Mouse (Mus musculus) erythroblast, embryonic 14.5 days (primary cell): ENCODE data around the gene BC048562. TPM values are rescaled to one million over a fixed set of nuclear protein-coding genes. Genes with fewer than 3 reads are reported as not detected.

Source experiments
- H3K27me3 ChIP-seq: 2 replicates; pipeline ENCODE4 v1.6.1; 2012; ENCODE audit warnings: inconsistent platforms; ENCODE audit not compliant: control insufficient read depth
- H3K36me3 ChIP-seq: 2 replicates; pipeline ENCODE4 v1.6.1; 2012; ENCODE audit warnings: mild to moderate bottlenecking, inconsistent platforms; ENCODE audit not compliant: control insufficient read depth
- H3K4me1 ChIP-seq: 2 replicates; pipeline ENCODE4 v1.6.1; 2012; ENCODE audit warnings: inconsistent platforms; ENCODE audit not compliant: control insufficient read depth
- H3K4me3 ChIP-seq: replicated peaks from 2 replicates; pipeline ENCODE3; 2012; ENCODE audit warnings: moderate library complexity, mild to moderate bottlenecking, inconsistent platforms
- H3K9me3 ChIP-seq: 2 replicates; pipeline ENCODE4 v1.6.1; 2012; ENCODE audit warnings: low read length, inconsistent platforms, mixed read lengths; ENCODE audit not compliant: control insufficient read depth
- GATA1 ChIP-seq: IDR thresholded peaks from 2 replicates; pipeline ENCODE4 v1.6.1; 2012; ENCODE audit warnings: low read length, inconsistent platforms, mixed read lengths
- TAL1 ChIP-seq: IDR thresholded peaks from 3 replicates; pipeline ENCODE4 v1.6.1; 2012; ENCODE audit warnings: low read length, inconsistent platforms, mixed read lengths
- polyA plus RNA-seq: library from polyadenylated mRNA; stranded (reverse); fragments of >175 nt; gene quantifications from 2 replicates; pipeline ENCODE4 v1.2.3, GENCODE M21; 2012

BC048562 gene
- polyA plus RNA-seq, 1 experiment = not detected

DNA sequence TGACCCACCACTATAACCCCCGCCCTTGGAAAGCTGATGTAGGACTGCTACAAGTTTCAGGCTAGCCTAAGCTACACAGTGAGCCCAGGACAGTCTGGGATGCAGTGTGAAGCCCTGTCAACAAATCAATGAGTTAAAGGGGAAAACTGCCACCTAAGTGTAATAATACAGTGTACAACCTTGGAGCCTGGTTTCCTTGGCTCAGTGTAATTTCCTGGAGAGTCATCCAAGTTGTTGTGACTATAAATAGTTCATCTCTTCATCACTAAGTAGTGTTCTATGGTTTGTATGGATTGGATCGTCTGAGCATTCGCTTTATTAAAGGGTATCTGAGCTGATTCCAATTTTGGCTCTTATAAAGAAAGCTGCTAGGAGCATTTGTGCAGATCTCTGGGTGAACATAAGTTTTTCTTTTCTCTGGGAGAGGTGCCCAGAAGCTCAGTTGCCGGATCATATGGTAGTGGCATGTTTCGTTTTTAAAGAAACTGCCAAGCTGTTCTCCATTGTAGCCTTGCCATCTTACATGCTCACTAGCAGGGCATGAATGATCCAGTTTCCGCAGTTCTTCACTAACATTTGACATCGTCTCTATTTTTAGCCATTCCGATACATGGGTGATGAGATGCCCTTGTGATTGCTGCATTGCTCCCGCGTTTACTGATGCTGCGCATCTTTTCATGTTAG, 5.1 kb downstream of the BC048562 start:
- H3K36me3 ChIP-seq = no peaks in the 10 kb centered on the region
- TF ChIP-seq GATA1 = no peak
- H3K9me3 ChIP-seq = no peaks in the 10 kb centered on the region

DNA sequence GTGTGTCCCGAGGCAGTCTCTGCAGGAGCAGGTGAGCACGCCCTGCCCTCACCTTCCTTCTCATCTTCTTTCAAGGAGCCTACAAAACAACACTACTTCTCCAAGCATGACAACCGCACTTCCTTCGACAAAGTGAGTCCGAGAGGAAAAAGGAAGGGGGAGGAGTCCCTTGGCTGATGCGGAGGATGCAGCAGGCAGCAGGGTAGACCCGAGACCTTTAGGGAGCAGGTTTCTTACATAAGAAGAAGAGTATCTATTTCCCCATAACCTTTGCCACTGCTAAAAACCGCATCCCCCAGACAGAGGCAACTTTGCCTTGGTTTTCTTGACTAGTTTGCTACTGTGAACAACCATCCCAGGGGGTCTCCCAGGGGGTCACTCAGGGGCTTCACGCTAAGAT, 8.8 kb downstream of the BC048562 start:
- TF ChIP-seq TAL1 (no peak), GATA1 (no peak)
- Histone ChIP-seq H3K36me3 (peaks cover 27% of the 10 kb centered on the region), H3K9me3 (no peaks in the 10 kb centered on the region), H3K4me3 (no peak overlapping the region), H3K27me3 (peaks cover 8% of the 10 kb centered on the region), H3K4me1 (peaks cover 21% of the 10 kb centered on the region)

More for the DNA sequence above, 5.1 kb downstream of the BC048562 start:
- no peaks in the 10 kb centered on the region for H3K4me1 ChIP-seq
- peaks cover 17% of the 10 kb centered on the region for H3K27me3 ChIP-seq
- no peak overlapping the region for H3K4me3 ChIP-seq

DNA sequence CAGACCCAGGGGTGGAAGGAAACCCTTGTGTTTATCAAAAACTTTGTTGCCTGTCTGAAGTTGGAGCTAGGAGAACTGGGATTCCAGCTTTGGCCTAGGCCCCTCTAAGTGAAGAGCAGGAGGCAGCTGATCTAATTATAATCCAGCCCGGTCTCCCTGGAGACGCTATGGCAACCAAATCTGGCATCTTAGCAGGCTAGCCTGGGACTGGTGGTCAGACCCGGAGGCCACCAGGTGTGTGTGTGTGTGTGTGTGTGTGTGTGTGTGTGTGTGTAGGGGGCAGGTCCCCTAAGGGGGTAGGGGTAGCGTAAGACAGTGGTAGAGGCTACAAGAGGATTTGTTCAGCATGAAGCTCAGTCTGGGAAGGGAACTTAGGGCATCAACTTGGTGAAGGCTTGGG, 13.6 kb downstream of the BC048562 start:
- TF ChIP-seq TAL1 (no peak), GATA1 (no peak)
- peaks cover 63% of the 10 kb centered on the region for H3K4me1 ChIP-seq
- H3K4me3 ChIP-seq = peak overlapping the region; percentile 71
- H3K9me3 ChIP-seq = peaks cover 2% of the 10 kb centered on the region; the same call in 1 of the 2 replicates
- H3K36me3 ChIP-seq = peaks cover 30% of the 10 kb centered on the region
- peaks cover 3% of the 10 kb centered on the region for H3K27me3 ChIP-seq

DNA sequence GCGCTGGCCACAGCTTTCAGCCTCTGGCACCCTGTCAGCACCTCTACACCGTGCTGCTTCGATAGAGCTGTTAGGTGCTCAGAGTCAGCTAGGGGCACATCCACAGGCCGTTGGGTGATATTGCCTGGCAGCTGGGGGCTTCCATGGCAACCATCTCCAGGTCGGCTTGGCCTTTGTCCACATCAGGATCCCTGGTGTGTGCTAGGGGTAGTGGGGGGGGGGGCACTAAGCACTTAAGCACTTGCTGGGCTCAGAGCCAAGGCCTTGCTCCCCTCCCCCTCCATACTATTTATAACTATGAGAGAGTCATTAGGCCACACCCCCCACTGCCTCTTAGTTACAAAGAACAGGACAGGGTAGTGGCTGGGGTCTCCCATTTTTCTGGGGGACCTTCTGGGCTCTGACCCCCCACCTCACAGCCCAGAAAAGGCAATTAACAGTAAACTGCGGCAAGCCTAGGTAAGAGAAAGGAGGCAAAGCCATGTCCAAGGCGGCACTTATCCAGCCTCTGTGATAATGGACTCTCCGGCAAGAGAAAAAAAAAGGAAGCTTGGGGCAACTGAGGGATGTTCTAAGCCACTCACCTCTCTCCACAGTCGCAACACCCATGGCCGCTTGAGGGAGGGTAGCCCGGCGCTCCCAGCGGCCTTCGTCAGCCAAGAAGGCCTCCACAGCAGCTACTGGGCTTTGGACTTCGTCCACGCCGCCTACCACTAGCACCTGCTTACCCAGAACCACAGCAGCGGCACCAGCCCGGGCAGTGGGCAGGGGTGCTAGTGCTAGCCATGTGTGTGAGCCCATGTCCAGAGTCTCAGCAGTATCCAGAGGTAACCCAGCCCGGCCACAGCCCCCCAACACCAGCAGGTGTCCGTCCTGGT, 14.2 kb downstream of the BC048562 start:
- Histone ChIP-seq H3K4me3 (peak overlapping the region; percentile 71), H3K36me3 (peaks cover 30% of the 10 kb centered on the region), H3K9me3 (peaks cover 2% of the 10 kb centered on the region; the same call in 1 of the 2 replicates), H3K4me1 (peaks cover 66% of the 10 kb centered on the region), H3K27me3 (no peaks in the 10 kb centered on the region)
- no peak for TF ChIP-seq TAL1
- TF ChIP-seq GATA1 = no peak

DNA sequence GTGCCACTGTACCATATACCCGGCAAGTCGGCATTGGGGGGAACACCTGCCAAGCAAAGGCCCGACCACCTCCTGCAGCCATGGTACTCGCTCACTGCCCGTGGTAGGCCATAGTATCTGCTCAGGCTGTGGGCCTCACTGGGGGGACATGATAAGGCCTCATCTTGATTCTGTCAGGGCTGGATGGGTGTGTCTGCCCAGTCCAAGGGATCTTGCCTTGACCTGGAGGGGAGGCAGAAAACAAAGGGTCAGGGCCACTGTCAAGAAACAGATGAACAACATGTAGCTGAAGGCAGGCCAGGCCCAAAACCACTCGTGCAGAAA, 14.8 kb downstream of the BC048562 start:
- peak overlapping the region; percentile 71 for H3K4me3 ChIP-seq
- H3K27me3 ChIP-seq = no peaks in the 10 kb centered on the region
- H3K36me3 ChIP-seq = peaks cover 30% of the 10 kb centered on the region
- peaks cover 72% of the 10 kb centered on the region for H3K4me1 ChIP-seq
- peaks cover 2% of the 10 kb centered on the region; the same call in 1 of the 2 replicates for H3K9me3 ChIP-seq
- TF ChIP-seq GATA1 = 0 out of 2 replicates have a peak, but pooled peaks have one; percentile 32
- TF ChIP-seq TAL1 = peak; percentile 36; the same call in 2 of the 3 replicates

DNA sequence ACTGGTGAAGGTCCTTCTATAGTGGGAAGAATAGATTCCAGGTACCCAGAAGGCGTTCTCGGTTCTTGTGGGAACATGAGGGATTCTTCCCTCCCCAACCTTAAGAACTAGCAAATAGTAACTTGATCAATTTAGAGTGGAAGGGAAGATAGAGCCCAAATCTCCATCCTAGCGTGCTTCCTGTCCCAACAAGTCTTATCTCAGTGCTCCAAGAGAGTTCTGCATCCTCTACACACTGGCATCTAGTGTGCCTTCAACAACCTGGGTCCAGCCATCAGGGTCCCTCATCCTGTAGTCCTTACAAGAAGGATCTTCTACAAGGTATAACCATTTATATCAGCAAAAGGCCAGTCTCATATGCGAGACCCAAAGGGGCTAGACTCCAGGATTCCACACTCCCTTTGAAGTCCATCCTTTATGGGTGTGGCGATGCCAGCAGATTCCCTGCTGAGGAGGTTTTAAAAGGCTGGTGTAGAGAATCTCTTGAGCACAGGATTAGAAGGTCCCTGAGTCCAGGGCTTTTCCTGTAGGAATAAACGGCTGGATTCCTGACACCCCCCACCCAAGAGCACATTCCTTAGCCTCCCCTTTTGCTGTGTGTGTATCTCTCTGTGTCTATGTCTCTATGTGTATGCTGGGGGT, 15.4 kb downstream of the BC048562 start:
- peaks cover 76% of the 10 kb centered on the region for H3K4me1 ChIP-seq

DNA sequence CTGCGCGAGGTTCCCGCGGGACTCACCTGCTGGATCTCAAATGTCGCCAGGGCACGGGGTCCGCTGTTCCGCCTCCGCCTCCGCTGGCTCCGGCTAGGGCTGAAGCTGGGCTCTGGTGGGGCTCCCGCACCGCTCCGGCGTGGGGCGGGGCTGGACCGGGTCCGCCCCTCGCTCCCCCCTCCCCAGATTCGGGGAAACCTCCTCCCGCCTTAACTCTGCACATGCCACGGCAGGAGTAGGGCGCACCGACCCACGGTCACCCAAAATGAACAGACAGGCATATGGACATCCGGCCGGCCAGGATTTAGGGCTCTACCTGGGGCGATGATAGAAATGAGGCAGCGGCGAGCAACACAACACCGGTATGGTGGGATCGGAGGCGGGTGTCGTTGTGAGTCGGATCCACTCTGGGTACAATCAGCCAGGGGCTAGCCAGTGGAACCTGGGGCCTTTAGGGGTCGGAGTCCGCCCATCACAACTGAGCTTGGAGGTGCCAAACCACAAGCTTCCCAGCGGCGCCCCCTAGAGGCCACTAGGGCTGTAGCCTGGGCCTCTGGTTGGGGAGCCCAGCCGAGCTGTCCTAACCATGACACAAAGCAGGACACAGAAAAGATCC, 16.1 kb downstream of the BC048562 start:
- Histone ChIP-seq H3K4me1 (peaks cover 76% of the 10 kb centered on the region), H3K9me3 (peaks cover 2% of the 10 kb centered on the region; the same call in 1 of the 2 replicates), H3K27me3 (no peaks in the 10 kb centered on the region), H3K36me3 (peaks cover 30% of the 10 kb centered on the region), H3K4me3 (peak overlapping the region; percentile 71)
- no peak for TF ChIP-seq GATA1
- no peak for TF ChIP-seq TAL1

More for the DNA sequence above, 15.4 kb downstream of the BC048562 start:
- TF ChIP-seq TAL1 = no peak
- TF ChIP-seq GATA1 = no peak
- peaks cover 30% of the 10 kb centered on the region for H3K36me3 ChIP-seq
- H3K9me3 ChIP-seq = peaks cover 2% of the 10 kb centered on the region; the same call in 1 of the 2 replicates
- H3K27me3 ChIP-seq = no peaks in the 10 kb centered on the region
- H3K4me3 ChIP-seq = peak overlapping the region; percentile 71

DNA sequence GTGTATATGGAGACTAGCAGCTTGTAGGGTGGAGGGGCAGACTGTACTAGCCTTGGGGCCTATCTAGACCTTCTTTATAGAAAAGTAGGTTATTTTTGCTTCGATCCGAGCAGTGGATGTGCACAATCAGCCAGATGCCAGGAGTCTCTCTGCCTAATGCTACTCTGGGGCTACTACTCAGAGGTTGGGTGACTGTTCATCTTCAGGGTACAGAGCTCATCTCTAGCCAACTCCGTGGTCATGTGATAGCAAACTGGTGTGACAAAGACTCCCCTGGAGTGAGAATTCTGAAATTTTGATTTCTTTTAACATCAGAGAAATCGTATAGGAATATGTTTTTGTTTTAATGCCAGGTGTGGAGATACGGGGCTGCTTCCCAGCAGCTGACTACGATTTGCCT, 16.6 kb downstream of the BC048562 start:
- H3K9me3 ChIP-seq = peaks cover 2% of the 10 kb centered on the region; the same call in 1 of the 2 replicates
- peak overlapping the region; percentile 71 for H3K4me3 ChIP-seq
- H3K4me1 ChIP-seq = peaks cover 77% of the 10 kb centered on the region
- peaks cover 25% of the 10 kb centered on the region for H3K36me3 ChIP-seq
- TF ChIP-seq TAL1 (no peak), GATA1 (no peak)
- H3K27me3 ChIP-seq = no peaks in the 10 kb centered on the region
